Mouse (Mus musculus) erythroblast, embryonic 14.5 days (primary cell): ENCODE measurements at regions not wholly inside any gene's neighbourhood (a gene's known extent, or its start where the extent isn't known, plus 50 kb on each side); places are given as distances from the start of the nearest gene placed in this dataset.

Experiments
- GATA1 ChIP-seq: IDR thresholded peaks from 2 replicates; pipeline ENCODE4 v1.6.1; 2012; ENCODE audit warnings: low read length, inconsistent platforms, mixed read lengths
- TAL1 ChIP-seq: IDR thresholded peaks from 3 replicates; pipeline ENCODE4 v1.6.1; 2012; ENCODE audit warnings: low read length, inconsistent platforms, mixed read lengths

DNA sequence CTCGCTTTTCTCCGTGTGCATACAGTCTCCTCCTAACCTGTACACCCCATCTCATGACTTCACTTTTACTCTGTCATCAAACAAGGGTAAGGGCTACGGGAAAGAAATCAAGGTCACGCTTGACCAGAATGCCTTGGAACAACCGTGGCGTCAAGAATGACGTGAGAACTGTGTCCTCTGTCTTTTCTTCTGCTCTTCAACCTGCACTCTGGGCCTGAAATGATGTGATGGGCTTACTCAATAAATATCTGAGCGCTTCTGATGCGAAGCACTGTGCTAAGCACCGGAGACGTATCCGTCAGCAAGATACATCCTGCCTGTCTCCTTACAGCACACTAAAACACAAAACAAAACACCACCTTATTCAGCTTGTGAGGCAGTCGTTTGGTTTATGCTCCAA, 185.8 kb upstream of the Mkln1 start:
- TF ChIP-seq GATA1 (no peak), TAL1 (no peak)
